Mouse (Mus musculus) T-helper 17 cell (primary cell): ENCODE results near the gene Chac1.

Source experiments
- in situ Hi-C, 2 experiments: fragments of 300-600 bp; cut with MboI, MseI; formaldehyde crosslinking; loops; 1 replicate in 1 of 2; 2 replicates in 1 of 2; pipeline ENCODE4 v1.15.1; 2025; ENCODE audit warnings: high pct_unique_total_duplicates in 2 of 2

Gene Chac1

DNA sequence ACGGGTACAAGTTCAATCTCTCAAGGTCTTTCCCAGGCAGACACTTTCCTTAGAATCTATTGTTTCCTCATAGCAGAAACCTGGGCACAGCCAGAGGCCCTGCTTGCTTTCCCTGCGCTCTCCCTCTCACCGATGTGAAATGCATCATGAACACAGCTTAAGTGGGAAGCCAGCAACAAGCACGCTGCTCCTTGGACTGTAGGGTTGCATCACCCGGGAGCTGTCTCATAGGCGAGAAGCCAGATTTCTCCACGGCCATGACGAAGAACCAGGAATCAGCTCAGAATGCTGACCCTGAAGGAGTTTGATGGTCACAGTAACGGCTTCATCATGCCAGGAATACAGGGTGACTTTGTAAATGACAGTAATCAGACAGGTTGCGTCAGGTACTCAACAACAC is 19.1 kb downstream of the Chac1 start:
- in situ Hi-C loops, result loop anchor here in 1 of 2 experiments (5.0 kb wide), 1 partner anchor 82 kb away; no protein-coding TSS in a partner anchor

DNA sequence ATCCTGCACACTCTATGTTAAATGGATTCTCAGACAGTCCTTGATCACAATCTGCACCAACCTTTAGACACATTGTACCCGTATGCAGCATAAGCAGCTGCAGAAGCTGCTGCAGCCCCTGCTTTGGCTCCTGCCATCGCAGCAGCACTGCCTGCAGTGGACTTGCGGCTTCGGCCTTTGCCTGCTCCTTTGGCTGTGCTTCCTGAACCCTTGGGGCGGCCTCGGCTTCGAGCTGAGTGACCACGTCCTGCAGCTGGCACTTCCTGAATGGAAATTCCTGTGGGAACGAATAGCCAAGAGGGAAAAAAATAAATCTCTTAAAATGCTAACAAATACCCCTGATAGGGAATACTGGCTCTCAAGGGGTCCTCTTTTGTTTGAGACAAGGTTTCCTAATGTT is 26.3 kb downstream of the Chac1 start:
- in situ Hi-C loops, result no loop called here

DNA sequence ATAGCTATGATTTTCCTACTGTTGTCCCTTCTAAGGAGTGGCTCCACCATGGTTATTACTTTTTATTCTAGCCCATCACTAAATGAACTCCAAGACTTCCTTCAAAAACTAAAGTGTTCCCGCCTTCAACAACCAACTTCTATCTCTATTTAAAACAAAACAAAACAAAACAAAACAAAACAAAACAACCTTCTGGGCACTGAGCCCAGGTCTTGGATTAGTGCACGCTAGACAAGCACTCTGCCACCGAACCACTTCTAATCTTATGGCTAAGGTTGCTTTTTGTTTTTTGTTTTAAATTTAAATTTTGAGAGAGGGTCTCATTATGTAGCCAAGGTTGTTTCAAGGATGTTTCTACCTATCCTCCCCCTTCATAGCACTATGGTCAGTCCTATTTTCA is 26.8 kb downstream of the Chac1 start:
- in situ Hi-C loops, result no loop called here

DNA sequence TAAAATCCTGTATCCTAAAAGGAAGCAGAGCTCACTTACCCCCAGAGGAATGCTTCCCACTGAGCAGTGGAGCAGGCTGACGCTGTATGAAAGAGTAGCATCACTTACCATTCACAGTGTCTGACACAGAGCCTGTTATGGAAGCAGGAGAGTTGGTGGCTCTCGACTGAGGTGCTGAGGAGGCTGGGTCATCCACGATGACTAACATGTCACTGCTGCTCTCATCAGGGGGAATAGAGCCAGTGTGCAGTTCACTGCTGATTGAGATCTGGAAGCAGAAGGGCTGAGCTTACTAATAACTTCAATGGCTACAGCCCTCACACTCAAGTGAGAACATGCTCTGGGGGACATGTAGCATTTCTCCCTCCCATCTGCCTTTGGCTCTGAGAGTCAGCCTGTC is 28.4 kb downstream of the Chac1 start:
- in situ Hi-C loops, result no loop called here

DNA sequence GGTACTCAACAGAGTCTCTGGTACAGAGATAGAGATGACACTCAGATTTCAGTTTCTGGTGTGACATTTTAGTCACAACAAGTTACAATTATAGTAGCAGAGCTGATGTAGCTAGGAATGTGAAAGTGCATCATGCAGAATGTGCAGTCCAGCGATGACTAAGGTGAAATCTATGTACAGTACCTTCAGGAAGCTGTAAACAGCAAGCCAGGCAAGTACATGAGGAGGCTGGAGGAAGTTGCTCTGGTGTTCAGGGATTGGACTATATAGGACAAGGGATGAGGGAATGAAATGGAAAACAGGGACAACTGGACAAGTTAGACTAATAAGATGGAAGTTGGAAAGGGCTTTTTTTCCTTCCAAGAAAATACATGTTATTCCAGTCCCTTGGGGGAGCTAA is 37.2 kb downstream of the Chac1 start:
- in situ Hi-C loops, result no loop called here

DNA sequence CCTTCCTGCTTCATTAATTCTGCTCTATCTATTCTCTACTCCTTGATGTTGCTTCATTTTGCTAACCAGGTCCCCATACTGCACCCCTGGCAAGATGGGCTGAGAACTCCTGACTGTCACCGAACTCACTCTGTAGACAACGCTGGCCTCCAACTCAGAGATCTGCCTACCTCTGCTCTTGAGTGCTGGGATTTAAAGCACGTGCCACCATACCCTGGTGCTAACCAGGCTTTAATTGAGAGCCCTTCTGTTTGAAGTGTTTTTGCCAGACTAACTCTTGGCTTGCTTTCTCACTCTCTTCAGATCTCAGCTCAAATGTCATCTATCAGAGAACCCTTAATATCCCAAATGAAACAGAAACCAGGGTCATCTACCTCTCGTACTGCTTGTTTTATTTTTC is 39.0 kb downstream of the Chac1 start:
- in situ Hi-C loops, result no loop called here

DNA sequence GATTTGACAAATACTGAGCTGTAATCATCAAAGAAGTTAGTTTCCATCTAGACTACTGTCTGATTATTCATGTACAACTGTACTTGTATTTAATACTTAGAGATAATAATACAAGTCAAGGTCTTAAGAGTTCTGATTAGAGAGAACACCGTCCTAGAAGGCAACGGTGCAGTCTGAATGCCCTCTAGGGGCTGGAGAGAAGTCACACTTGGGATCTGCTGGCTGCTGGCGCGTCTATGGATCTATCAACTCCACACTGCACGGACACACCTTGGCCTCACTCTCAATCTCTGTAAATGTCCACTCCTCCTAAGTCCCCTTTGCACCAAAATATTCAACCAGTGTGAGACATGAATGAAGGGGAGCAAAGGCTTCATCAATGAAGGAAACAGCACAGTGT is 47.2 kb downstream of the Chac1 start:
- in situ Hi-C loops, result no loop called here

DNA sequence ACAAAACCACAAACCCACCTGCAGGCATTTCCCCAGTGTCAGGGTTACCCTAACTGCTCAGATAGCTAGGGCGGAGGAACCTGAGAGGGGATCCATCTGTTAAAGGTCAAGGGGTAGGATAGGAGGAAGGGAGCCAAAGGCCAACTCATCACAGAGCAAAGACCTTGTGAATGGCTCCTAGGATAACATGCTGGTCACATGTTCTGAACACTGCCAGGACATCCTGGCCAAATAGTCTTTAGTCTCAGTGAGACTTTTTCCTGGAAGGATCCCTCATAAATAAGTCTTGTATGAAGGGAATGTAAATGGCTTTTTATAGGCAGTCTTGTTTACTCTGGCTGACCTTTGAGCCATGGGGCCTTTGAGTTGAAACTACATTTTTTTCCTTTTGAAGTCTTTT is 47.6 kb downstream of the Chac1 start:
- in situ Hi-C loops, result no loop called here

DNA sequence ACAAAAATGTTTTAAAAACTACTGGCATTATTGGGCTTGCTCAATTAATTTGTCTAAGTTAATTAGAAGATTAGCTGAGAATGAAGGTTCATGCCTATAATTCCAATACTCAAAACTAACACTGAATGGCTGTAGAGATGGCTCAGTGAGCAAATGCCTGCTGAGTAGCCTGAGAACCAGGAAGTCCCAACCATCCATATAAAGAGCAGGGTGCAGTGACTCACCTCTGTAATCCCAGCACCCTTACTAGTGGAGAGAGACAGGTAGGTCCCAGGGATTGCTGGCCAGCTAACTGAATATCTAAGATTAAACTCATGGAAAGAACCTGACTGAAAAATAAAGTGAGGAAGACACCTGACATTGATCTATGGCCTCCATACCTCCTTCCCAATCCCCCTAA is 48.3 kb downstream of the Chac1 start:
- in situ Hi-C loops, result no loop called here
